Mouse (Mus musculus): ENCODE data around the gene Asah2. TPM values are rescaled to one million over a fixed set of nuclear protein-coding genes. Genes with fewer than 3 reads are reported as not detected.

Asah2 gene
- polyA plus RNA-seq, 1 experiment from 2014 or later = 0.53 TPM

DNA sequence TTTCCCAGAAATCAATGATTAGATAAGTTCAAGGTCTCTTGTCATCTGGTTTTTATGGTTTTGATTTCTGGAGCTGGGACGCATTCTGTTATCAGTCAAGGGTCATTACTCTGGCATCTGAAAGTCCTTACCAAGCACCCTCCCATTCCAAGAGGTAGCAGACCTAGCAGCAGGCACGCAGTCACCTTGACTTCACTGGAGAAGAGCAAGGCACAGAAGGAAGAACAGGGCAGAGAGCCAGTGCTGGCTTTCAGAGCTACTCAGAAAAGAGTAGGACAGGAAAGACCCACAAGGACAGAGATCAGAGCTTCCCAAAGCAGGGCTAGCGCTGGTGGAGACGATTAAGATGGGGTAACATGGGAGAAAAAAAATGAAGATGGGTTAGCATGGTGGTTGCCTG, 75.1 kb downstream of the Asah2 start:
- Histone ChIP-seq H3K4me3 (ENCODE audit: low read depth, low read length) (no peak overlapping the region), H3K27me3 (ENCODE audit: control insufficient read depth, insufficient read depth, low read length) (no peaks in the 10 kb centered on the region), H3K9ac (ENCODE audit: low read length) (no peak overlapping the region), H3K4me2 (no peak overlapping the region), H3K4me1 (ENCODE audit: control insufficient read depth, insufficient read depth, low read length) (no peaks in the 10 kb centered on the region), H3K27ac (ENCODE audit: low read depth, low read length) (no peak overlapping the region), H3K9me3 (ENCODE audit: control insufficient read depth, low read length) (no peaks in the 10 kb centered on the region), H3K36me3 (ENCODE audit: control insufficient read depth, insufficient read depth, low read length) (no peaks in the 10 kb centered on the region)
- no peak for DNase-seq (ENCODE audit: low spot score, missing footprints)
- WGBS = 91% methylated on average over 4 of the region's 4 CpGs
- ATAC-seq (ENCODE audit: low FRiP score) = no peak

DNA sequence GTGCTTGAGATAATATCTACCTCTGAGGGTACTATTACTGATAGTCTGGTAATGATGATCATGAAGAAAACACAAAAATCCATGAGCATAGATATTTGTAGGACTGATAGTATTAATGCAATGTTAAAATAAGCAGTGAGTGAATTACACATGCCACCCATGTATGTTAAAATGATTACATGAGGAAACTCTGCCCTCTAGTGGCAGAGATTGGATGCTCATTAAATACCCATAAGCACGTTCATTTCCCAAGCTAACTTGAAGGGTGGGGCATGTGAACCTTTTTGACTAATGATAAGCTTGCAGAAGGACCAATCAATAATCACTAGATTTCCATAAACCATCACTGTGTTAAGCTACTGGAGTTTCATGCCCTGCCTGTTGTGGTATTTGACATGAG, 77.6 kb downstream of the Asah2 start:
- Histone ChIP-seq H3K27ac (ENCODE audit: low read depth, low read length) (no peak overlapping the region), H3K4me3 (ENCODE audit: low read depth, low read length) (no peak overlapping the region), H3K9ac (ENCODE audit: low read length) (no peak overlapping the region), H3K4me1 (ENCODE audit: control insufficient read depth, insufficient read depth, low read length) (no peaks in the 10 kb centered on the region), H3K4me2 (no peak overlapping the region), H3K9me3 (ENCODE audit: control insufficient read depth, low read length) (no peaks in the 10 kb centered on the region), H3K27me3 (ENCODE audit: control insufficient read depth, insufficient read depth, low read length) (no peaks in the 10 kb centered on the region), H3K36me3 (ENCODE audit: control insufficient read depth, insufficient read depth, low read length) (no peaks in the 10 kb centered on the region)
- ATAC-seq (ENCODE audit: low FRiP score) (0 out of 2 replicates have a peak, but pooled peaks have one; percentile 22), DNase-seq (ENCODE audit: low spot score, missing footprints) (peak; percentile 89)
- 3% methylated on average over 1 of the region's 1 CpGs for WGBS

DNA sequence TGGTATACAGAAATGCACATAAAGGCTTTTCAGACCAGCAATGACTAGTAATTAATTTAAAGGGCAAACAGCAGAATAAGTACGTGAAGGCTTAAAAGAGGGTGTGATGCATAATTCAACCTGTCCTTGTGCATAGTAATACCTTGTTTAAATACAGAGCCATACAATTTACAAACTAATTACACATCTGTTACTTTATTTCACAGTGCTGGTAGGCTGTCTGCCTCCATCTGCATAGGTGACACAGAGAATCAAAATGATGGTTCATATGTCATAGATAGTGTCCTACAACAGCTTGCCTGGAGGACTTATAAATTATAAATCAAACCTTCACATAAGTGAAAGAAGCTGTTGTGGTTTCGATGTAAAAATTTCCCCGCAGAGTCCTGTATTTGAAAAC, 82.6 kb downstream of the Asah2 start:
- no peak overlapping the region for H3K9ac ChIP-seq (ENCODE audit: low read length)
- WGBS = 92% methylated on average over 3 of the region's 3 CpGs
- no peaks in the 10 kb centered on the region for H3K27me3 ChIP-seq (ENCODE audit: control insufficient read depth, insufficient read depth, low read length)
- no peaks in the 10 kb centered on the region for H3K4me1 ChIP-seq (ENCODE audit: control insufficient read depth, insufficient read depth, low read length)
- H3K4me2 ChIP-seq = no peak overlapping the region
- H3K27ac ChIP-seq (ENCODE audit: low read depth, low read length) = no peak overlapping the region
- H3K36me3 ChIP-seq (ENCODE audit: control insufficient read depth, insufficient read depth, low read length) = no peaks in the 10 kb centered on the region
- ATAC-seq (ENCODE audit: low FRiP score) (no peak), DNase-seq (ENCODE audit: low spot score, missing footprints) (no peak)
- no peaks in the 10 kb centered on the region for H3K9me3 ChIP-seq (ENCODE audit: control insufficient read depth, low read length)
- H3K4me3 ChIP-seq (ENCODE audit: low read depth, low read length) = no peak overlapping the region

DNA sequence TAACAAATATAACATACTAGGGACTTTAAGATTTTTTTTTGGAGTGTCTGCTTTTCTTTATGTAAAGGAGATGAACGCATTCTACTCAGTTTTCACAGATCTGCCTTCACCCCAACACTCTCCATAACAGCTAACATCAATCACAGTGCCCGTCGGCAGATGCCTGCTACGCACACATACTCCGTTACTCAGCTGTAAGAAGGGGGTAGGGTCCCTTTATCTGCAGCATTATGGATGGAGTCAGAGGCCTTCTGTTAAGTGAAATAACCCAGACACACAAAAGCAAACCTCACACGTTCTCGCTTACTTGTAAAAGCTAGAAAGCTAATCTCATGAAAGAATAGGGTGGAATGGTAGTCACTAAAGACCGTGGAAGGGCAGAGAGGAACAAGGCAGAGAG, 88.3 kb downstream of the Asah2 start:
- Histone ChIP-seq H3K27ac (ENCODE audit: low read depth, low read length) (no peak overlapping the region), H3K9me3 (ENCODE audit: control insufficient read depth, low read length) (no peaks in the 10 kb centered on the region), H3K4me2 (no peak overlapping the region), H3K36me3 (ENCODE audit: control insufficient read depth, insufficient read depth, low read length) (no peaks in the 10 kb centered on the region), H3K9ac (ENCODE audit: low read length) (no peak overlapping the region), H3K4me3 (ENCODE audit: low read depth, low read length) (no peak overlapping the region), H3K4me1 (ENCODE audit: control insufficient read depth, insufficient read depth, low read length) (no peaks in the 10 kb centered on the region), H3K27me3 (ENCODE audit: control insufficient read depth, insufficient read depth, low read length) (no peaks in the 10 kb centered on the region)
- WGBS = 71% methylated on average over 8 of the region's 8 CpGs
- ATAC-seq (ENCODE audit: low FRiP score) (no peak), DNase-seq (ENCODE audit: low spot score, missing footprints) (no peak)

DNA sequence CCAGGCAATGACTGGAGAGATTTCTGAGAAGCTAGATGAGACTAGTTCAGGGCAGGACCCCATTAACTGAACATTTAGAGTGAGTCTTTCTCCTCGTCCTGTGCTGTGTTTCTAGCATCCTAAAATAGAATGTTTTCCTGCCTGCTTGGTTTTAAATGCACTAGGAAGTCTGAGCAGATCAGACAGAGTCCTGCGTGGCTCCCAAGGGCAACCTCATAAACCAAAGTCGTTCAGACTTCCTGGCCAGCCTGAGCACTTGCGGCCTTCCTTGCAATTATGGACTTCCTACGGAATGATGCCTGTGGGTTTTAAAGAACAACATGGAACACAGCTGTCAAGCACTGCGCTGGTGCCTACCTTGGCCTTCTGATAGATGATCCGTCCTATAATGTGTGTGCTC, 89.4 kb downstream of the Asah2 start:
- no peak for DNase-seq (ENCODE audit: low spot score, missing footprints)
- Histone ChIP-seq H3K27ac (ENCODE audit: low read depth, low read length) (no peak overlapping the region), H3K9me3 (ENCODE audit: control insufficient read depth, low read length) (no peaks in the 10 kb centered on the region), H3K27me3 (ENCODE audit: control insufficient read depth, insufficient read depth, low read length) (no peaks in the 10 kb centered on the region), H3K4me1 (ENCODE audit: control insufficient read depth, insufficient read depth, low read length) (no peaks in the 10 kb centered on the region), H3K36me3 (ENCODE audit: control insufficient read depth, insufficient read depth, low read length) (no peaks in the 10 kb centered on the region), H3K9ac (ENCODE audit: low read length) (no peak overlapping the region), H3K4me2 (no peak overlapping the region), H3K4me3 (ENCODE audit: low read depth, low read length) (no peak overlapping the region)
- 81% methylated on average over 7 of the region's 7 CpGs for WGBS
- ATAC-seq (ENCODE audit: low FRiP score) = no peak

DNA sequence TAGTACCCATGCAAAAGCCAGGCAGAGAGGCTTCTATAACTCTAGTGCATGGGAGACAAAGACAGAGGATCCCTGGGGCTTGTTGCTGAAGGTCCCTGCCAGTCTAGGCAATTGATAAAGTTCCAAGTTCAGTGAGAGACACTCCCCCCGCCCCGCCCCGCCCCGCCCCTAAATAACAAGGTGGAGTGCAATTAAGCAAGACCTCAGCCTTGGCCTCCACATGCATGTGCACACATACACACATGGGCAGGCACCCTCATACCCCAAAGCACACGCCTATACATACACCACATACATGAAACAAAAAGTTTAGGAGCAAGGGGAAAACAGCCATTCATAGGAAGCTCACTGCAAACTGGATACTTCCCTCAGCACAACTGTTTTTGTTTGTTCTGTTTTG, 90.0 kb downstream of the Asah2 start:
- Histone ChIP-seq H3K4me2 (no peak overlapping the region), H3K9me3 (ENCODE audit: control insufficient read depth, low read length) (no peaks in the 10 kb centered on the region), H3K36me3 (ENCODE audit: control insufficient read depth, insufficient read depth, low read length) (no peaks in the 10 kb centered on the region), H3K27ac (ENCODE audit: low read depth, low read length) (no peak overlapping the region), H3K27me3 (ENCODE audit: control insufficient read depth, insufficient read depth, low read length) (no peaks in the 10 kb centered on the region), H3K4me3 (ENCODE audit: low read depth, low read length) (no peak overlapping the region), H3K4me1 (ENCODE audit: control insufficient read depth, insufficient read depth, low read length) (no peaks in the 10 kb centered on the region), H3K9ac (ENCODE audit: low read length) (no peak overlapping the region)
- no peak for DNase-seq (ENCODE audit: low spot score, missing footprints)
- ATAC-seq (ENCODE audit: low FRiP score) = no peak
- WGBS = 92% methylated on average over 5 of the region's 5 CpGs

DNA sequence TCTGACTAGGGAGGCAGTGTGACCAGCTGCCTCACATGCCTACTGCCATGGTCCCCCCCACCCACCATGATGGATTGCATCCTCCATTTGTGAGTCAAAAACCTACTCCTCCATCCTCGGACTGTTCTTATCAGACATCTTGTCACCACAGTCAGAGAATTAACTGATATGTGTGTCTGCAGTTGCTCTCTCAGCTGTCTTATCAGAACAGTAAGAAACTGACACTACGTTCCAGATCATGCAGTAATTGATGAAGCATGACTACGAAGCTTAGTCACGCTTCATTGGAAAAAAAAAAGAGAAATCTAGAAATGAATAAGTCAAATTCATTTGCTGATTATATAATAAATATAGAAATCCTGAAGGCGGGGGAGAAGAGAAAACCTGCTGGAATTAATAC, 105.4 kb downstream of the Asah2 start:
- Histone ChIP-seq H3K27me3 (ENCODE audit: control insufficient read depth, insufficient read depth, low read length) (no peaks in the 10 kb centered on the region), H3K27ac (ENCODE audit: low read depth, low read length) (no peak overlapping the region), H3K9ac (ENCODE audit: low read length) (no peak overlapping the region), H3K36me3 (ENCODE audit: control insufficient read depth, insufficient read depth, low read length) (no peaks in the 10 kb centered on the region), H3K4me3 (ENCODE audit: low read depth, low read length) (no peak overlapping the region), H3K4me1 (ENCODE audit: control insufficient read depth, insufficient read depth, low read length) (no peaks in the 10 kb centered on the region), H3K9me3 (ENCODE audit: control insufficient read depth, low read length) (no peaks in the 10 kb centered on the region), H3K4me2 (no peak overlapping the region)
- DNase-seq (ENCODE audit: low spot score, missing footprints) = no peak
- WGBS = 81% methylated on average over 5 of the region's 5 CpGs
- no peak for ATAC-seq (ENCODE audit: low FRiP score)

DNA sequence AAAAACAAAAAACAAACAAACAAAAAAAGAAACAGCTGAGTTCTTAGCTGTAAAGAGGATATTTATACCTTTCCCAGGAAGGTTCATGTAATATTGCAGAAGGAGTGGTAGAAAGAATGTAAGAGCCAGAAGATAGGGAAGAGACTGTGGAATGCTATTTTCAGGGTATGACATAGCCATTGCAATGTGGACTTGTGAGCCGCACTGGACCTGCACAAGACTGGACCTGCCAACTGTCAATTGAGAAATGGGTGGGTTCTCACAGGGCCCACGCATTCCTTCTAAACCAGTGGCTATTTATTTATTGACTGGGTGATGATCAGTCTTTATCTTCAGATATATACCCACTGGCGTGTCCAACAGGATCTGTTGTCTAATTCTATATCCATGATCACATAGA, 111.1 kb downstream of the Asah2 start:
- no peak overlapping the region for H3K27ac ChIP-seq (ENCODE audit: low read depth, low read length)
- 89% methylated on average over 3 of the region's 3 CpGs for WGBS
- H3K36me3 ChIP-seq (ENCODE audit: control insufficient read depth, insufficient read depth, low read length) = no peaks in the 10 kb centered on the region
- DNase-seq (ENCODE audit: low spot score, missing footprints) = no peak
- no peaks in the 10 kb centered on the region for H3K9me3 ChIP-seq (ENCODE audit: control insufficient read depth, low read length)
- H3K27me3 ChIP-seq (ENCODE audit: control insufficient read depth, insufficient read depth, low read length) = no peaks in the 10 kb centered on the region
- no peak overlapping the region for H3K4me2 ChIP-seq
- no peak for ATAC-seq (ENCODE audit: low FRiP score)
- no peak overlapping the region for H3K9ac ChIP-seq (ENCODE audit: low read length)
- no peaks in the 10 kb centered on the region for H3K4me1 ChIP-seq (ENCODE audit: control insufficient read depth, insufficient read depth, low read length)
- no peak overlapping the region for H3K4me3 ChIP-seq (ENCODE audit: low read depth, low read length)

DNA sequence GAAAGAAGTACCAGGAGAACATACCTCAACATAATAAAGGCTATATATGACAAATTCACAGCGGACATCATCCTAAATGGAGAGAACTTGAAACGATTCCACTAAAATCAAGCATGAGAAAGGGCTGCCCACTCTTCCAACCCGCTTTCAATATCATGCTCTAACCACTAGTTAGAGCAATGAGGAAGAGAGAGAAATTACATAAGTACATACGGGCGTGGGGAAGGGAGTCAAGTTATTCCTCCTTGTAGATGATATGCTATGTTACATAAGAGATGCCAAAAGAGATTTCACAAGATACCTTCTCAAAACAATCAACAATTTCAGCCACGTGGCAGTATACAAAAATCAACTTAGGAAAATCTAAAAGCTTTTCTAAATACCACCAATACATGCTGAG, 117.0 kb downstream of the Asah2 start:
- 89% methylated on average over 6 of the region's 6 CpGs for WGBS
- ATAC-seq (ENCODE audit: low FRiP score) = no peak
- no peaks in the 10 kb centered on the region for H3K36me3 ChIP-seq (ENCODE audit: control insufficient read depth, insufficient read depth, low read length)
- no peak overlapping the region for H3K27ac ChIP-seq (ENCODE audit: low read depth, low read length)
- H3K4me2 ChIP-seq = no peak overlapping the region
- H3K9me3 ChIP-seq (ENCODE audit: control insufficient read depth, low read length) = no peaks in the 10 kb centered on the region
- no peak overlapping the region for H3K4me3 ChIP-seq (ENCODE audit: low read depth, low read length)
- H3K9ac ChIP-seq (ENCODE audit: low read length) = no peak overlapping the region
- DNase-seq (ENCODE audit: low spot score, missing footprints) = no peak
- no peaks in the 10 kb centered on the region for H3K4me1 ChIP-seq (ENCODE audit: control insufficient read depth, insufficient read depth, low read length)
- H3K27me3 ChIP-seq (ENCODE audit: control insufficient read depth, insufficient read depth, low read length) = no peaks in the 10 kb centered on the region

DNA sequence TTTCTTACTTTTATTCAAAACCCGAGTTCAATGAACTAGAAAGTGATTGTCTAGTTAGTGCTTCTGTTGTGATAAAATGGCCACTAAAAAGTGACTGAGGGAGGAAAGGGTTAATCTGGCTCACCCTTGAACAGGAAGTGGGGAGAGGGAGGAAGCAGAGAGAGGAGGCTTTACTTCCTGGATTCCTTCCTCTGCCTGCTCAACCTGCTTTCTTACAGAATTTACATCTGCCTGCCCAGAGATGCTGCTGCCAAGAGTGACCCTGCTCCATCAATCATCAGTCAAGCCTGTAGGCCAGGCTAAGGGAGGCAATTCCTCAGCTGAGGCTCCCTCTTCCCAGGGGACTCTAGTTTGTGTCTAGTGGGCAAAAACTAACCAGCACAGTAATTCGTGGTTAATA, 132.1 kb downstream of the Asah2 start:
- no peaks in the 10 kb centered on the region for H3K4me1 ChIP-seq (ENCODE audit: control insufficient read depth, insufficient read depth, low read length)
- H3K4me3 ChIP-seq (ENCODE audit: low read depth, low read length) = no peak overlapping the region
- DNase-seq (ENCODE audit: low spot score, missing footprints) = no peak
- no peaks in the 10 kb centered on the region for H3K9me3 ChIP-seq (ENCODE audit: control insufficient read depth, low read length)
- no peak for ATAC-seq (ENCODE audit: low FRiP score)
- H3K27me3 ChIP-seq (ENCODE audit: control insufficient read depth, insufficient read depth, low read length) = no peaks in the 10 kb centered on the region
- H3K36me3 ChIP-seq (ENCODE audit: control insufficient read depth, insufficient read depth, low read length) = no peaks in the 10 kb centered on the region
- H3K4me2 ChIP-seq = no peak overlapping the region
- H3K27ac ChIP-seq (ENCODE audit: low read depth, low read length) = no peak overlapping the region
- WGBS = 75% methylated on average over 2 of the region's 2 CpGs
- no peak overlapping the region for H3K9ac ChIP-seq (ENCODE audit: low read length)
